Mouse (Mus musculus): Measurements from ENCODE around the gene Rfx5.
"Not testable (repeated sequence)": the region's sequence is repeated elsewhere in the genome, so short reads cannot be mapped to it uniquely, and the experiment has no call there.

The Rfx5 gene

DNA sequence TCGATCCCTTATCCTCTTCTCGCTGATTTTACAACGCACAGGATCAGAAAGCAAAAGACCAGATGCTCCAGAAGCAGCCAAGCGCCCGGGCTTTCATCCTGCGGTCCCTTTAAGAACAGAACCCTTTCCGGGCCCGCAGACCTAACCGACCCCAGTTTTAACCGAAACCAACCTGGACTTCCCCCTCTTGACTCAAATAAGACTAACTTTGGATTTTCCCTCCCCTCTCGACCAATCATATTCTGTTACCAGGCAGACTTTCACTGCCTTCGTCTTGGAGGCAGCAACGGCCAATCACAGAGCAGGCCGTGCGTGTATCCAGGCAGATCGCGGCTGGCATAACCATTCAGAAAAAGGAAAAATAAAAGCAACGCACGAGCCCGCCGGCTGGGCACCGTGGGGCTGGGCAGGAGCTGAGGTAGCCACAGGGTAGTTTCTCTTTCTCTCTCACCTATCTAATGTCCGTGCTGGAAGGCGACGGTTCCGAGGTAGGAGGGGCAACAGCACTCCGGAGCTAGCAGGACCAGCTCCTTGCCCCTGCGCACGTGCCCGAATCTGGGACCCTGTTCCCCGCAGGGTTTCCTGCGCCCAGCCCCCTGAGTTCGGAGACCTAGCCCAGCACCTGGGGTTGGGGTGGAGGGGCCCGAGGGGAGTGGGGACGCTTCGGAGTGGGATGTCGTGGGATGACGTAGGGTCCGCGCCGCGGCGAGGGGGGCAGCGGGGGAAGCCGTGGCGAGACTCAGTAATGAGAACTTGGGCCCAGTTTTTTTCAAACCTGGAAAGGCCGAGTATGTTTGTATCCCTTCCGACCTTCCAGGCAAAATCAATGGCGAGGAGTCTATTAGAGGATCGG lies at the start of gene Rfx5:
Gene Rfx5, plus strand, starts transcription at position 312 of the 853 bp plus-strand sequence.
- in situ Hi-C loops (cut with MboI, MseI), result no loop called here

DNA sequence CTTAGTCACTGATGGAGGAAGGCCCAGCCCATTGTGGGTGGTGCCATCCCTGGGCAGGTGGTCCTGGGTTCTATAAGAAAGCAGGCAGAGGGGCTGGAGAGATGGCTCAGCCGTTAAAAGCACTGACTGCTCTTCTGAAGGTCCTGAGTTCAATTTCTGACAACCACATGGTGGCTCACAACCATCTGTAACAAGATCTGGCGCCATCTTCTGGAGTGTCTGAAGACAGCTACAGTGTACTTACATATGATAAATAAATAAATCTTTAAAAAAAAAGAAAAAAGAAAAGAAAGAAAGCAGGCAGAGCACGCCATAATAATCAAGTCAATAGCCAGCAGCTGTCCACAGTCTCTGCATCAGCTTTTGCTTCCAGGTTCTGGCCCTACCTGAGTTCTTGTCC lies 49.1 kb upstream of the Rfx5 start:
- in situ Hi-C loops (cut with MboI, MseI), result loop anchor here (5.0 kb wide), 1 partner anchor 33 kb away; no protein-coding TSS in a partner anchor

- in situ Hi-C loops (cut with MboI, MseI), result no loop called here
Measured at GRCm38 (mm10) chr3:94906482-94906881, 47.4 kb upstream of the Rfx5 start.

DNA sequence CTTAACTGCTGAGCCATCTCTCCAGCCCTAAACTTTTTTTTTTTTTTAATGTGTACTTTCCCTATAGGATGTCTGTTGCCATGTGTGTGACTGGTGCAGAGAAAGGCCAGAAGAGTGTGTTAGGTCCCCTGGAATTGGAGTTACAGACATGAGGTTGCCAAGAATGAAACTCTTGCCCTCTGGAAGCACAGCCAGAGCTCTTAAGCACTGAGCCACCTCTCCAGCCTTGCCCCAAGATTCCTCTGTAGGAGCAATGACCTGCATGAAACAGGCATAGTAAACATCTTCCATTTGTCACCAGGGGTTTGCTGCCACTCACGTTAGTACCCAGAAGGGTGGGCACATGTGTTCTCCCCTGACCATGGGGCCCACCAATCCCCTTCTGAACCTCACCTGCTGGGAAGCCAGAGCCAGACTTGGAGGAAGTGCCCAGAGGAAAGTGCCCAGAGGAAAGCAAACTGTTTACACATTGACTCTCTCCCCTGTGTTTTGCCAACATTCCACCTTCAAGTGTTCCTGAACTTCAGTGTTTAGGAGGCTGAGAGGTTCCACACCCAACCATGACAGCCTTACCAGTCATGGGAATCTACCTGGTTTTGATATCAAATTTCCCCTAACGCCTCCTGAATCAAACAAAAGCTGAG lies 42.7 kb upstream of the Rfx5 start:
- in situ Hi-C loops (cut with MboI, MseI), result no loop called here

DNA sequence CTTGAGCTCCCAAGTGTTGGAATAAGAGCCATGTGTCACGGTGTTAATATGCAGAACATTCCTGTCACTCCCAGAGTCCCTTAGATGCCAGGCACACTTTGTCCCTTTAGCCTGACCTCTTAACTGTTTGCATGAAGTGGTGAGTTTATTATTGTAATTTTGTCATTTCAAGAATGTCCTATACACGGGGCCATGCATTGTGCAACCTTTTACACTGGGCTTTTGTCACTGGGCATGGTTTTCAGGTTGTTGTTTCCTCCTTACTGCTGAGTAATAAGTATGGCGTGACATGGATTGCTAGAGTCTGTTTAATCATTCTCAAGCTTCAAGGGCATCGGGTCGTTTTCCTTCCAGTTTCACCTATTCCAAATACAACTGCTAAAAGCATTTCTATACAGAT lies 40.1 kb upstream of the Rfx5 start:
- in situ Hi-C loops (cut with MboI, MseI), result no loop called here

- in situ Hi-C loops (cut with MboI, MseI), result no loop called here
Measured at GRCm38 (mm10) chr3:94915903-94916741, 37.8 kb upstream of the Rfx5 start.

- in situ Hi-C loops (cut with MboI, MseI), result no loop called here
Measured at GRCm38 (mm10) chr3:94917816-94918361, 36.0 kb upstream of the Rfx5 start.

DNA sequence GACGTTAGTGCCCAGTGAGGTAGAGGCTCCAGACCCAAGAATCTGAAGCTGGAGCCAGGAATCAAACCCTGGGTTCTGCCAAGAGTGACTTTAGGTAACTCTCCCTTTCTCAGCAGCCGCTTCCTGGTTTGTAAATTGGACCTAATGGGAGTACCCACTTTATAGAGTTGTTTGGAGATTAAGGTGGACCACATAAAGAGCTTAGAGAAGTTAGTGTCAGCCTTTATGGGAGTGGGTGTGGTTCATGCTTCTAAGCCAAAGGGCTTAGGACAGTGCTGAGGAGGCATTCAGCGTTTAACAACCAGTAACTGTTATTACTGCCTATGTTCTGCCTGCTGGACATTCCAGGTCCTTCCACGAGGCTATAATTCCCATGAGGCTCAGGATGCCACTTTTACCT lies 35.0 kb upstream of the Rfx5 start:
- in situ Hi-C loops (cut with MboI, MseI), result no loop called here

GRCm38 (mm10) chr3:94921104-94921503 lies 32.8 kb upstream of the Rfx5 start:
- in situ Hi-C loops (cut with MboI, MseI), result no loop called here

DNA sequence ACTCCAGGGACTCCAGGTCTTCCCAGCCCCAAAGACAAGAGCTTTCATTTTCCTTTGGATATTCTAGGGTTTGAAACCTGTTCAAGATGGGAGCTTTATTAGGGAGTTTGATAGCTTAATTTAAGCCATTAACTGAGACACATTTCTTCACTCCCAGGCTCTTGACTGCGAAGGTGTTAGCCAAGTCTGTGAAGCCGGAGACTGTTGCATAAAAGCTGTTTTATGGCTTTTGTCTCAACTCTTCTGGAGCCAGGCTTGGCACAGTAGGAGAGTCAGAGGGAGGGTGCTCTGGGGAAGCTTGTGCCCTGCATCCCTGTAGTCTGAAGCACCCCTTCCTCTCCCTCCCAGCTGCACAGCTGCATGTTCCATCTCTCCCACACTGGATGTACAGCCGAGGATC lies 31.5 kb upstream of the Rfx5 start:
- in situ Hi-C loops (cut with MboI, MseI), result no loop called here

DNA sequence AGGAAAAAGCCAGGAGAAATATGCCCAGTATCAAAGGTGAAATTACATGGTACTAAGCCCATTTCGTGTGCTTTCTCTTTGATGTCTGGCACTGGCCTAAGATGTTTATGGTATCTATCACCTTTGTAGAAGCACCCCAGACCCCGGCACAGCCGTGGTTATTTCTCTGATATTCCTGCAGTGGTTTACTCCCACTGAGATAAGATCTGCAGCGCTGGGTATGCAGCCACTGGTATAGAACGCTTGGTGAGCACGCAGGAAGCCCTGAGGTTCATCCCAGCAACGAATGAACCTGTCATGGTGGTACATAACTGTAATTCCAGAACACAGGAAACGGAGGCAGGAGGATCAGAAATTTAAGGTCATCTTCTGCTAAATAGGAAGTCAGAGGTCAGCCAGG lies 29.2 kb upstream of the Rfx5 start:
- in situ Hi-C loops (cut with MboI, MseI), result loop anchor here (5.0 kb wide), 1 partner anchor 237 kb away; no protein-coding TSS in a partner anchor

- in situ Hi-C loops (cut with MboI, MseI), result loop anchor here (5.0 kb wide), 1 partner anchor 239 kb away; no protein-coding TSS in a partner anchor
Measured at GRCm38 (mm10) chr3:94926301-94926736, 27.6 kb upstream of the Rfx5 start.

GRCm38 (mm10) chr3:94928979-94929378 lies 24.9 kb upstream of the Rfx5 start:
- in situ Hi-C loops (cut with MboI, MseI), result loop anchor here (5.0 kb wide), 1 partner anchor 242 kb away; no protein-coding TSS in a partner anchor

DNA sequence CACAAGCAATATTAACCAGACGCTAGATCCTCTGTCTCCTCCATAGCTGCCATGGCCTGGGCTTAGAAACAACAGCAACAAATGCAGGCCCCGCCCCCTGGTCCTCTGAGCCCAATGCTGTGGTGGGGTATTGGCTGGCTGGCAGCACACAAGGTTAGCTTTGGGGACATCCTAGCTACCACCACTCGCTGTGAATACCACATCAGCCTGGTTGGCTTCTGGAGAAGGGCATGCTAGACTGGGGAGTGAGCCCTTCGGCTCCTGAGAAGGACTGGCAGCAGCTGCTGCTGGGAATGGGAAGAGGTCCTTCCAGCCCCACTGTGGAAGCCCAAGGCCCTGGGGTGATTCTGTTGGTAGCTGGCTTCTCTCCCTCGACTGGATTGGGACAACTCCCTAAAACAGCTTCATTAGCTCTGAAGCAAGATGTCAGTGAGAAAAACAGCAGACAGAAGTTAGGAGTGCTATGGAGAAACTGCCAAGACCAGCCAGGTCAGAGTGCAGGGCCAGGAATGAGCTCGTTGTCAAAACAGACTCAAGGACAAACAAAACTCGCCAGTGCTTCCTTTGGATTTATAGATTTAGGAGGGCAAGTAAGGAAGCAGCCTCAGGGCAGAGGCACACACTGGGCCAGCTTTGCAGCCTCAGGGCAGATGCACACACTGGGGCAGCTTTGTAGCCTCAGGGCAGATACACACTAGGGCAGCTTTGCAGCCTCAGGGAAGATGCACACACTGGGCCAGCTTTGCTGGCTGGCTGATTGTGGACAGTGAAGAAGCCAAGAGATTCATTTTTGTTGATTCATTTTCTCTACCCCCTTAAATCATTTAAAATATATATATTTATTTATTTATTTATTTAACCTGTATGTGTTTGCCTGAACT lies 23.2 kb upstream of the Rfx5 start:
- in situ Hi-C loops (cut with MboI, MseI), result not testable (repeated sequence)

DNA sequence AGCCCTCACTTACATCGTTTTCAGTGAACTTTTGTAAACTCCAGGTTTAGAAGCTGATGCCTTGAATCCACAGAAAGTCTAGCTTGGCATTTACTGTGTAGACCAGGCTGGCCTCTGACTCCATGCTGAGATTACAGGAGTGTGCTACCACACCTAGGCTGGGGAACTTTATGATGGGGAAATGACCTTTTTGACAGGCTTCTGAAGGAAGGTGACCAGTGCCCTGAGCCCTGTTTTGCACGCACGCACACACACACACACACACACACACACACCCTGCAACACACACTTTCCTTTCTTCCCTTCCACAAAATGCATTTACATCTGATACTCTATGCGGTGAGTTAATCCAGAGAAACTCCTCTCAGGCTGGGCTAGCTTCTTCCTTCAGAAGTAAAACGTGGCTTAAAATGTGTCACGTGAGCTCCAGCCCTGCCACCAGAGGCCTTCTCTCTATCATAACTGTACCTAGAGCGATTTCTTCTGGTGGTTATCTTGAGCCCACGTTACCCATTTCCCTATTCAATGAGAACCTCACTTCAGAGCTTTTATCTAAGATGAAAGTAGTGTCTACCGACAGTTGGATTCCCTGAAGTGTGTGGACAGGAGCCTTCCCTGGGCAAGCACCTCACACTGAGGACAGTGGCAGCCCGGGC lies 22.3 kb upstream of the Rfx5 start:
- in situ Hi-C loops (cut with MboI, MseI), result not testable (repeated sequence)

DNA sequence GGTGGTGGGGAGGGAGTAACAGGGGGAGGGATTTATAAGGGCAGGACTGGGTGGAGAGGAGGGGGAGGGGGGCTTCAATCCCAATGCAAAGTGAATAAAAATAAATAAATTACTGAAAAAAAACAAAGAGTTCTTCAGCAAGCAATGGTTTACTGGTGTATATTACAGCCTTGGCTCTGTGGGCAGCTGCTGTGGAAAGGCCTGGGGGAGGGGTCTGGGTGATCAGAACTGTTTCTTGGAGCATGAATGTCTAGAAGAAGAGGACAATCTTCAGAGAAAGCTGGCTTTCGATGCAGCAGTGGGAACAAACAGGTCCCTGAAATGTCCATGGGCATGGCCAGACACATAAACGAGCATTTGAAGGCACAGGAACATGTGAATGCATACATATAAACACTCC lies 21.6 kb upstream of the Rfx5 start:
- in situ Hi-C loops (cut with MboI, MseI), result not testable (repeated sequence)

DNA sequence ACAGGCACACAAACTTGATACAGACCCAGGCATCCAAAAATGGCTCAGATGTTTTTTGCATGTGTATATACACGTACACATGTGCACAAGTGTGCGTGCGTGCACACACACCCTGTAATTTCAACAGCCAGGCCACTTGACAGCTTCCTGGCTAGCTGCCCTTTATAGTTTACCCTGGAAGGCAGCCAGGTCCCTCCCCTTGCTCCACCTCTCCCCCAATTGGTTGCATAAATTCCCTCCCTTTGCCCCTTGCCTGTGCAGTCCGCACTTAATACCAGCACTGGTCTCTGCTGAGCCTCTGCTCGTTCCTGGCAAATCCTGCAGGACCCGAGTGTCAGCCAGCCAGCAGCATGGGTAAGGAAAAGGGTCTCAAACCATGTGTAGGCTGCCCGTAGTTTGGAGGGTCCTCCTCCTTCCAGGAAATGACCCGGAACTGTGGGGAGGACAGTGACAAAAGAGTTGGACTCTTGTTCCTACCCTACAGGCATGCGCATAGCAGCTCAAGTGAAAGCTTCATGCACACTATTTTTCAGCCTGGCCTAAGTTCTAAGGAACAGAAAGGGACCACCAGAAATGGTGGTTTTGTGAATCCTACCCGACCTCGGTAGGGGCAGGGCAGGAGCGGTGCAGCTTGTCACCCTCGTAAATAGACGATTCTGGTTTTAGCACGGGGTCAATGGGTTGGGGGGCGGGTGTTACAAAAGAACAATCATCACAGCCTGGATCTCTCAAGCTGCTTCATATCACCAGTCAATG lies 20.9 kb upstream of the Rfx5 start, which contains the start of gene Selenbp1:
Gene Selenbp1, plus strand, starts transcription at position 248 of the 756 bp plus-strand sequence.
- in situ Hi-C loops (cut with MboI, MseI), result no loop called here

DNA sequence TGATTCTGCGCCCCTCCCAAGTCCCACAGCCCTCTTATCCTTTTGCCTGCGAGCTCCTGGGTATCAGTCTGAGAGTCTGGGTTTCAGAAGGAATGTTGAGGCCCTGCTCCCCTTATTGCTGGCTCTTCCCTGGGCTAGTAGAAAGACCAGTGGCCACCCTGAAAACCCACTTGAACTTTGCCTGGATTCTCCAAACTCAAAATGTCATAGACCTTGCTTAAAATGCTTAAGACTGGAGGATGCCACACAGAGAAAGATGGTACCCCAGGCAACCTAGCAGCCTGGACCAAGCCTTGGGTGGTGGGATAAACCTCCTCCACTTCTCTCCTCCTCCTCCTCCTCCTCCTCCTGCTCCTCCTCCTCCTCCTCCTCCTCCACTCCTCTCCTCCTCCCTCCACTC lies 20.3 kb upstream of the Rfx5 start:
- in situ Hi-C loops (cut with MboI, MseI), result not testable (repeated sequence)

GRCm38 (mm10) chr3:94934564-94934963 lies 19.3 kb upstream of the Rfx5 start:
- in situ Hi-C loops (cut with MboI, MseI), result not testable (repeated sequence)
